Mouse (Mus musculus): ENCODE measurements around the gene Rapsn. TPM values are rescaled to one million over a fixed set of nuclear protein-coding genes. Genes with fewer than 3 reads are reported as not detected.

Gene Rapsn
- 0.57 to 0.58 TPM in 2 of 4 replicates, not detected in the others for total RNA-seq (2023)

DNA sequence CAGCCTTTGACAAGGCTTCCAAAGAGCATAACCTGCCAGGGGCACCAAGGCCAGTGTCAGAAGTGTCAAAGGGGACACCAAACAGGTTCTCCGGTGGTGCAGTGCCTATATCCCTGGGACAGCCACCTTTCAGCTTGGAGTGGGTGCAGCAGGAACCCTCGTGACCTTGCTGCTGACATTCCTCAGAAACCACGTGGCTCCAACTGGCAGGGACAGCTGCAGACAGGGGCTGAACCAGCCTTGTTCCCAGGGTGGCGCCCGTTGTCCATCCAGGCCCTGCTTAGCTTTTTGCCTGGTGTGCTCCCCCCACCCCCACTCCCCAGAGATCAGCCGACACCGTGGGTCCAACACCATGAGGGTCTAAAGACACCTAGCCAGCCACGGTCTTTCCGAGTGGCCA is at the start of gene Rapsn:
TSS of gene Rapsn (plus strand) at position 236 of the 400 bp plus-strand sequence.

DNA sequence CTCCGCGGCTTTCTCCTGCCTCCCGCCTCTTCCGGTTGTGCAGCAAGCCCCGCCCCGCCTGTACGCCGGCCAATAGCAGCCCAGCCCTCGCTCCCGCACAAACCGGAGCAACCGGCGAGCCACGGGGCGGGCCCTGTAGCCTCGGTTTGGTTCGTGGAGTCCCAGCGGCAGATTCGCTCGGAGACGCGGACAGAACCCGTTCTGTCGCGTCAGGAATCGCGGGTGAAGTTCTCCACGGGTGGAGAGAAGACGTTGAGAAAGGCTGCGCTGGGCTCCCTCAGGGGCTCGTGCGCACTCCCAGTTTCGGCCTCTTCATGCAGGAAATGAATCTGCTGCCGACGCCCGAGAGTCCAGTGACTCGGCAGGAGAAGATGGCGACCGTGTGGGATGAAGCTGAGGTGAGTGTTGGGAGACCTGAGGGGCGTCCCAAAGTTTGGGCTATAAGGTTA is 18.5 kb downstream of the Rapsn start, which contains the start of gene Psmc3:
TSS of gene Psmc3 (plus strand) at position 76 of the 449 bp plus-strand sequence.

DNA sequence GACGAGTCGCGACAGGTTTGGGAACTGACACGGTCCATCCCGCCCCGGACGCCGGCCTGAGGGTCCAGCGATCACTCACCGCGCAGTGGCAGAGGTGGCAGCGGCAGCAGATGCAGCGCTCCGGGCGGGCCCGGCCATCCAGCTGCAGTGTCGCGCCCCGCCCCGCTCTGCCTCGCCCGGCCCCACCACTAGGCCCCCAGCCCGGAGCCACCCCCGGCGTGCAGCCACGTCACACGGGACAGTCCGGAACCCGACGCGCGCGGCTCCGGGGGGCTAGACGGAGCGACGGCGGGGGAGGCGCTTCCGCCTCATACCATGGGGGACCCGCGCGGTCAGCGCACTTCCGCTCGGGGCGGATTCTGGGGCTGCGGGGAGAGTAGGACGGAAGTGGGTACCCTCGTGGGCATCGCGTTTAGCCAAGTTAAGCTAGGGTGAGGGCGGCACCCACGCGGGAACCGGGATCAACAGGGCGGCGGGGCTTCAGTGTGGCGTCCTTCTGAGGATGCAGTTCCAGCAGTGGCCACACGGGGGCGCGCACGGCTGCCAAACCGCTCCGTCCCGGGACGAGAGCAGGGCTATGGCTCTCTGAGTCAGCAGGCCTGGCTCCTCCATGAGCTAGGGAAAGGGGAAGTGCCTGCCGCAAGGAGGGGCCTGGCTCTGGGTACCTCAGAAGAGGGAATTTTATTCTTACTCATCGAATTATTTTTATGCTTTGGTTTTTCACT is 34.8 kb downstream of the Rapsn start, which contains the start of gene Slc39a13:
TSS of gene Slc39a13 (minus strand) at position 342 of the 725 bp plus-strand sequence.

DNA sequence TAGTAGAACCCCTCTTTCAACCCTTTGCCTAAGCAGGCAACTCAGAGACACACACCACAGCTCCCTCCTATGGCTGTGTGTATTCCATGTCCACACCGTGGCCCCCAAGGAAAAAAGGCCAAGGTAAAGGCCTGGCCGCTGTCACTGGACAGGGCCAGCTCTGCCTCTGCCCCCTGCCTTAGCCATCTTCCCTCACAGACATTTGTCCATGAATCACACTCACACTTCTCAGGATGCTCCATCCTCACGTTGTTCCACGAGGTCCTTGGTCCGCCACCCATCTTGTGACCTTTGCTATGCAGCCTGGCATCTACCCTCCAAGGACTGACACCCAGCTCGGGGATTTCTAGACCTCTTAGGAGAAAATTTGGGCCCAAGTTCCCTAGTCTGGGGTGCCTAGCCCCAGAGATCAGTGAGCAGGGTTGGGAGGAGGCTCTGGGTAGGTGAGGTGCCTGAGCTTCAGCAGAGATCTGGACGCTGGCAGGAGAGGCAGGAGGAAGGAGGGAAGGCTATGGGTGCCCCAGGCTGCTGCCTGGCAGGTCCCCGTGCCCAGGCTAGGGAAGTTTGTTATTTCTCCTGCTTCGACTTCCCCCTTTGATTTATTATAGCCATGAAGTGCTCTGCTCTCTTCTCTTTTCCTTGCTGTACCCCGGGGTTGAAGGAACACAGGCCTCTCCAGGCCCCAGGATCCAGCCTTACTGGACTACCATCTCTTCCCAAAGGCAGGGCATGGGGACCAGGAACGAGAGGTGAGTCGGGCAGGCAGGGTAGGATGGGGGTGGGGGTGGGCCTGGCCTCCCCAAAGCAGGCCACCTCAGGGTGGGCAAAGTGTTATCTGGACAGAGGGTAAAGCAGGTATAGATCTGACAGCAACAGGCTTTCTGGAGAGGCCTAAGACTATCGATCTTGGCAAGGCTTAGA is 46.6 kb downstream of the Rapsn start, which contains the start of gene Spi1:
TSS of gene Spi1 (plus strand) at position 616 of the 921 bp plus-strand sequence.

Other genes starting within 250 kb of the Rapsn start
- 93.4 to 106 TPM (median 101 TPM) in 4 replicates for gene Mtch2, start 188.5 kb upstream of the Rapsn start, total RNA-seq (2023)
- gene C1qtnf4, start 149.8 kb upstream of the Rapsn start, total RNA-seq (2023), result 0.45 TPM in 1 of 4 replicates, not detected in the others
- gene Kbtbd4, start 130.9 kb upstream of the Rapsn start, total RNA-seq (2023), result 25.4 to 29.5 TPM (median 27.6 TPM) in 4 replicates
- 126 to 153 TPM (median 135 TPM) in 4 replicates for gene Ndufs3, start 130.8 kb upstream of the Rapsn start, total RNA-seq (2023)
- gene Celf1, start 95.2 kb upstream of the Rapsn start, total RNA-seq (2023), result 70.0 to 88.9 TPM (median 82.2 TPM) in 4 replicates
- 106 to 119 TPM (median 112 TPM) in 4 replicates for gene Psmc3, start 18.4 kb downstream of the Rapsn start, total RNA-seq (2023)
- 20.1 to 27.0 TPM (median 22.7 TPM) in 4 replicates for gene Slc39a13, start 34.8 kb downstream of the Rapsn start, total RNA-seq (2023)
- 94.6 to 123 TPM (median 103 TPM) in 4 replicates for gene Spi1, start 46.8 kb downstream of the Rapsn start, total RNA-seq (2023)
- gene Mybpc3, start 82.5 kb downstream of the Rapsn start, total RNA-seq (2023), result 1.5 to 1.9 TPM (median 1.7 TPM) in 4 replicates
- gene Madd, start 148.2 kb downstream of the Rapsn start, total RNA-seq (2023), result 97.5 to 113 TPM (median 111 TPM) in 4 replicates
- 2.2 to 4.7 TPM (median 2.6 TPM) in 4 replicates for gene Nr1h3, start 167.2 kb downstream of the Rapsn start, total RNA-seq (2023)
- gene Acp2, start 167.3 kb downstream of the Rapsn start, total RNA-seq (2023), result 3.9 to 5.7 TPM (median 4.4 TPM) in 4 replicates
- gene Ddb2, start 201.4 kb downstream of the Rapsn start, total RNA-seq (2023), result 39.2 to 49.1 TPM (median 43.6 TPM) in 4 replicates
- gene Pacsin3, start 220.3 kb downstream of the Rapsn start, total RNA-seq (2023), result not detected in 4 replicates
- 151 to 189 TPM (median 166 TPM) in 4 replicates for gene Arfgap2, start 229.4 kb downstream of the Rapsn start, total RNA-seq (2023)

Data from B cell, adult 62 days (primary cell).